Mouse (Mus musculus): ENCODE measurements around the gene Ermp1. TPM values are rescaled to one million over a fixed set of nuclear protein-coding genes. Genes with fewer than 3 reads are reported as not detected.

Ermp1 gene
- 9.2 and 10.8 TPM in 2 replicates for polyA plus RNA-seq (2012; rRNA removed)

GRCm38 (mm10) chr19:29647651-29648549, at the start of gene Ermp1:
Ermp1 (minus strand) TSS chr19:29648415.

GRCm38 (mm10) chr19:29697245-29697874, 49.1 kb upstream of the Ermp1 start, which contains the start of gene Mlana:
Mlana (plus strand) TSS chr19:29697824.

Other genes with a start within 250 kb of the Ermp1 start
- 0.06 TPM in 1 of 2 replicates, not detected in the other for gene Pdcd1lg2, start 237.5 kb downstream of the Ermp1 start, polyA plus RNA-seq (2012; rRNA removed)
- gene Ric1, start 126.1 kb downstream of the Ermp1 start, polyA plus RNA-seq (2012; rRNA removed): 22.4 and 27.0 TPM in 2 replicates
- 0.10 and 0.21 TPM in 2 replicates for gene Mlana, start 49.4 kb upstream of the Ermp1 start, polyA plus RNA-seq (2012; rRNA removed)
- 26.6 and 27.8 TPM in 2 replicates for gene 9930021J03Rik, start 157.6 kb upstream of the Ermp1 start, polyA plus RNA-seq (2012; rRNA removed)
- 15.2 and 16.0 TPM in 2 replicates for gene Ranbp6, start 164.6 kb upstream of the Ermp1 start, polyA plus RNA-seq (2012; rRNA removed)

Data from central nervous system, embryonic 14 days (tissue).